Mouse (Mus musculus) liver, postnatal 0 days (tissue): ENCODE measurements around the gene Hist2h2ac.
"Not testable (repeated sequence)": the region's sequence is repeated elsewhere in the genome, so short reads cannot be mapped to it uniquely, and the experiment has no call there.

Experiments used
- CTCF ChIP-seq: sonication (generic); IDR thresholded peaks from 2 replicates; pipeline ENCODE4 v1.5.1; 2016; ENCODE audit warnings: antibody characterized with exemption, low read depth
- EP300 ChIP-seq: IDR thresholded peaks from 2 replicates; pipeline ENCODE4 v1.6.1; 2016; ENCODE audit warnings: antibody characterized with exemption, low read depth, mild to moderate bottlenecking

- not testable (repeated sequence) for TF ChIP-seq EP300, CTCF
Measured at GRCm38 (mm10) chr3:96268776-96269378, 48.2 kb upstream of the Hist2h2ac start.
